15 mouse cellular contexts compared by ENCODE assay signal in the genomic region with DNA sequence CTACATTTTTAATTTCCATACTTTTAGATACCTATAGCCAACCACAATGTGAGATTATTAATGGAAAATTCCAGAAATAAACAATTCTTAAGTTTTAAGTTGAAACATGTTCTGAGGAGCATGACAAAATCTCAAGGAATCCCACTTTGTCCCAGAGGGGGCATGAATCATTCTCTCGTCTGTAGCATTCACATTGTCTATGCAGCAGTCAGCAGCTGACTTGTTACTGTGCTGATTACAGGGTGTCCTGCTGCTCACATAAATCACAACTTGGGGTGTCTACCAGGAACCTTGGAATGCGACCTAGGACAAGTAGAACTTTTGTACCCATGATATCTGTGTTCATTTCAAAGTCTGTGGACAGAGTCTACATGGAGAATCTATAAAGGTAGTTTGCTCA.
"Had no signal": no experiment of that assay in that cellular context is flagged by ENCODE, and none has a peak within 500 bp of the region (broad histone marks: within the 10 kb centered on the region; RNA-seq: fewer than 3 reads in every experiment).

No protein-coding gene starts in this region.

- H3K27me3 ChIP-seq: liver, embryonic 15.5 days; neural tube, embryonic 12.5 days had no signal

- H3K4me3 ChIP-seq: layer of hippocampus, adult 2 months; left cerebral cortex, adult 2 months; limb, embryonic 10.5 days; liver, embryonic 15.5 days; midbrain, embryonic 10.5 days; neural tube, embryonic 12.5 days had no signal

- ATAC-seq: lung, postnatal 0 days had no signal

- H3K9me3 ChIP-seq: limb, embryonic 10.5 days; liver, embryonic 15.5 days; midbrain, embryonic 10.5 days; neural tube, embryonic 12.5 days had no signal

- H3K36me3 ChIP-seq: limb, embryonic 10.5 days; liver, embryonic 15.5 days; midbrain, embryonic 10.5 days; neural tube, embryonic 12.5 days had no signal

- H3K9ac ChIP-seq: liver, embryonic 15.5 days; neural tube, embryonic 12.5 days had no signal

- DNase-seq: kidney, postnatal 4 days; lung, adult 2 months; lung, postnatal 36 days; midbrain, embryonic 14.5 days; spleen, adult 18-20 months; thymus, adult 18-20 months; thymus, postnatal 14 days had no signal

- H3K4me2 ChIP-seq: liver, embryonic 11.5 days; liver, embryonic 15.5 days; neural tube, embryonic 12.5 days had no signal

- H3K27ac ChIP-seq: layer of hippocampus, adult 2 months; left cerebral cortex, adult 2 months; limb, embryonic 10.5 days; liver, embryonic 15.5 days; midbrain, embryonic 10.5 days; neural tube, embryonic 12.5 days had no signal

- H3K4me1 ChIP-seq: limb, embryonic 10.5 days; liver, embryonic 15.5 days; midbrain, embryonic 10.5 days; neural tube, embryonic 12.5 days had no signal
